Mouse (Mus musculus): ENCODE results near the gene Gm9857.

Gm9857 gene

GRCm38 (mm10) chr3:108940001-108940633 lies at the start of gene Gm9857:
Gene Gm9857, minus strand, starts transcription at chr3:108940445.
- peaks cover 25% of the 10 kb centered on the region for H3K9me3 ChIP-seq (ENCODE audit: low read length)
- H3K4me3 ChIP-seq (replicated peaks; ENCODE audit: low read length) = peak within 1 kb of the TSS; percentile 73
- TF ChIP-seq NANOG (IDR thresholded peaks at IDR 0.05; ENCODE audit: borderline replicate concordance, low read length) = no peak
- TF ChIP-seq CTCF (conservative IDR thresholded peaks at IDR 0.05; ENCODE audit: low read length) = no peak
- no peak for TF ChIP-seq POU5F1 (IDR thresholded peaks at IDR 0.05; ENCODE audit: borderline replicate concordance, low read length)
- H3K36me3 ChIP-seq (ENCODE audit: insufficient read depth, low read length) = no peaks in the 10 kb centered on the region
- no peaks in the 10 kb centered on the region for H3K4me1 ChIP-seq (replicated peaks; ENCODE audit: low read depth, low read length)
- H3K27me3 ChIP-seq (ENCODE audit: insufficient read depth, low read length) = peaks cover 38% of the 10 kb centered on the region

GRCm38 (mm10) chr3:108987009-108987659 lies 46.9 kb upstream of the Gm9857 start:
- H3K4me1 ChIP-seq (replicated peaks; ENCODE audit: low read depth, low read length) = no peaks in the 10 kb centered on the region
- 0 out of 2 replicates have a peak, but pooled peaks cover 3% of the 10 kb centered on the region for H3K27me3 ChIP-seq (ENCODE audit: insufficient read depth, low read length)
- no peaks in the 10 kb centered on the region for H3K9me3 ChIP-seq (ENCODE audit: low read length)
- TF ChIP-seq NANOG (IDR thresholded peaks at IDR 0.05; ENCODE audit: borderline replicate concordance, low read length) = no peak
- no peak for TF ChIP-seq POU5F1 (IDR thresholded peaks at IDR 0.05; ENCODE audit: borderline replicate concordance, low read length)
- TF ChIP-seq CTCF (conservative IDR thresholded peaks at IDR 0.05; ENCODE audit: low read length) = no peak
- H3K4me3 ChIP-seq (replicated peaks; ENCODE audit: low read length) = no peak overlapping the region
- H3K36me3 ChIP-seq (ENCODE audit: insufficient read depth, low read length) = no peaks in the 10 kb centered on the region

GRCm38 (mm10) chr3:108986534-108986933 lies 46.3 kb upstream of the Gm9857 start:
- Histone ChIP-seq H3K36me3 (ENCODE audit: insufficient read depth, low read length) (no peaks in the 10 kb centered on the region), H3K4me1 (replicated peaks; ENCODE audit: low read depth, low read length) (no peaks in the 10 kb centered on the region), H3K4me3 (replicated peaks; ENCODE audit: low read length) (no peak overlapping the region), H3K27me3 (ENCODE audit: insufficient read depth, low read length) (0 out of 2 replicates have a peak, but pooled peaks cover 3% of the 10 kb centered on the region), H3K9me3 (ENCODE audit: low read length) (no peaks in the 10 kb centered on the region)
- TF ChIP-seq CTCF (conservative IDR thresholded peaks at IDR 0.05; ENCODE audit: low read length) (no peak), NANOG (IDR thresholded peaks at IDR 0.05; ENCODE audit: borderline replicate concordance, low read length) (no peak), POU5F1 (IDR thresholded peaks at IDR 0.05; ENCODE audit: borderline replicate concordance, low read length) (no peak)

- 0 out of 2 replicates have a peak, but pooled peaks cover 3% of the 10 kb centered on the region for H3K27me3 ChIP-seq (ENCODE audit: insufficient read depth, low read length)
- TF ChIP-seq CTCF (conservative IDR thresholded peaks at IDR 0.05; ENCODE audit: low read length) (no peak), POU5F1 (IDR thresholded peaks at IDR 0.05; ENCODE audit: borderline replicate concordance, low read length) (no peak), NANOG (IDR thresholded peaks at IDR 0.05; ENCODE audit: borderline replicate concordance, low read length) (no peak)
- H3K4me3 ChIP-seq (replicated peaks; ENCODE audit: low read length) = no peak overlapping the region
- H3K4me1 ChIP-seq (replicated peaks; ENCODE audit: low read depth, low read length) = no peaks in the 10 kb centered on the region
- no peaks in the 10 kb centered on the region for H3K36me3 ChIP-seq (ENCODE audit: insufficient read depth, low read length)
- H3K9me3 ChIP-seq (ENCODE audit: low read length) = no peaks in the 10 kb centered on the region
Observed at GRCm38 (mm10) chr3:108983989-108984388, 43.7 kb upstream of the Gm9857 start.

- Histone ChIP-seq H3K4me3 (replicated peaks; ENCODE audit: low read length) (no peak overlapping the region), H3K27me3 (ENCODE audit: insufficient read depth, low read length) (peaks cover 3% of the 10 kb centered on the region; the same call in 1 of the 2 replicates), H3K9me3 (ENCODE audit: low read length) (no peaks in the 10 kb centered on the region), H3K36me3 (ENCODE audit: insufficient read depth, low read length) (no peaks in the 10 kb centered on the region), H3K4me1 (replicated peaks; ENCODE audit: low read depth, low read length) (no peaks in the 10 kb centered on the region)
- TF ChIP-seq POU5F1 (IDR thresholded peaks at IDR 0.05; ENCODE audit: borderline replicate concordance, low read length) (no peak), NANOG (IDR thresholded peaks at IDR 0.05; ENCODE audit: borderline replicate concordance, low read length) (no peak), CTCF (conservative IDR thresholded peaks at IDR 0.05; ENCODE audit: low read length) (no peak)
Observed at GRCm38 (mm10) chr3:108981946-108982345, 41.7 kb upstream of the Gm9857 start.

GRCm38 (mm10) chr3:108977340-108978030 lies 37.2 kb upstream of the Gm9857 start:
- Histone ChIP-seq H3K4me3 (replicated peaks; ENCODE audit: low read length) (no peak overlapping the region), H3K4me1 (replicated peaks; ENCODE audit: low read depth, low read length) (peaks cover 10% of the 10 kb centered on the region), H3K36me3 (ENCODE audit: insufficient read depth, low read length) (no peaks in the 10 kb centered on the region), H3K9me3 (ENCODE audit: low read length) (no peaks in the 10 kb centered on the region), H3K27me3 (ENCODE audit: insufficient read depth, low read length) (peaks cover 3% of the 10 kb centered on the region; the same call in 1 of the 2 replicates)
- TF ChIP-seq CTCF (conservative IDR thresholded peaks at IDR 0.05; ENCODE audit: low read length) = peak; percentile 60
- no peak for TF ChIP-seq POU5F1 (IDR thresholded peaks at IDR 0.05; ENCODE audit: borderline replicate concordance, low read length)

- no peaks in the 10 kb centered on the region for H3K36me3 ChIP-seq (ENCODE audit: insufficient read depth, low read length)
- H3K9me3 ChIP-seq (ENCODE audit: low read length) = no peaks in the 10 kb centered on the region
- TF ChIP-seq CTCF (conservative IDR thresholded peaks at IDR 0.05; ENCODE audit: low read length) = no peak
- TF ChIP-seq NANOG (IDR thresholded peaks at IDR 0.05; ENCODE audit: borderline replicate concordance, low read length) = no peak
- no peak for TF ChIP-seq POU5F1 (IDR thresholded peaks at IDR 0.05; ENCODE audit: borderline replicate concordance, low read length)
- no peaks in the 10 kb centered on the region; the same call in 1 of the 2 replicates for H3K27me3 ChIP-seq (ENCODE audit: insufficient read depth, low read length)
- no peak overlapping the region for H3K4me3 ChIP-seq (replicated peaks; ENCODE audit: low read length)
- peaks cover 10% of the 10 kb centered on the region for H3K4me1 ChIP-seq (replicated peaks; ENCODE audit: low read depth, low read length)
Observed at GRCm38 (mm10) chr3:108974920-108975485, 34.8 kb upstream of the Gm9857 start.
